Mouse (Mus musculus) retina, adult 2 months (tissue): ENCODE measurements around the gene Nat9.

ENCODE experiments used
- DNase-seq: peaks from one replicate; pipeline ENCODE4 v3.0.0-alpha.2; 2012; ENCODE audit warnings: low read depth, low spot score

Gene Nat9

GRCm38 (mm10) chr11:115215123-115215522, 27.5 kb upstream of the Nat9 start:
- DNase-seq: no peak

- no peak for DNase-seq
Observed at GRCm38 (mm10) chr11:115212116-115212515, 24.5 kb upstream of the Nat9 start.

- DNase-seq: no peak
Observed at GRCm38 (mm10) chr11:115209958-115210357, 22.3 kb upstream of the Nat9 start.

- no peak for DNase-seq
Observed at GRCm38 (mm10) chr11:115208776-115209732, 21.4 kb upstream of the Nat9 start.

- DNase-seq: no peak
Observed at GRCm38 (mm10) chr11:115208126-115208525, 20.5 kb upstream of the Nat9 start.

- no peak for DNase-seq
Observed at GRCm38 (mm10) chr11:115202756-115203155, 15.1 kb upstream of the Nat9 start.

- DNase-seq: peak; percentile 65
Observed at GRCm38 (mm10) chr11:115202316-115202715, 14.7 kb upstream of the Nat9 start.

- no peak for DNase-seq
Observed at GRCm38 (mm10) chr11:115200520-115200919, 12.9 kb upstream of the Nat9 start.

GRCm38 (mm10) chr11:115198932-115199384, 11.3 kb upstream of the Nat9 start:
- no peak for DNase-seq

- no peak for DNase-seq
Observed at GRCm38 (mm10) chr11:115197558-115197957, 9.9 kb upstream of the Nat9 start.

- no peak for DNase-seq
Observed at GRCm38 (mm10) chr11:115195933-115196332, 8.3 kb upstream of the Nat9 start.

GRCm38 (mm10) chr11:115194693-115195092, 7.0 kb upstream of the Nat9 start:
- no peak for DNase-seq

GRCm38 (mm10) chr11:115192180-115192579, 4.5 kb upstream of the Nat9 start:
- DNase-seq: no peak

GRCm38 (mm10) chr11:115189304-115189703, 1.6 kb upstream of the Nat9 start:
- no peak for DNase-seq

- no peak for DNase-seq
Observed at GRCm38 (mm10) chr11:115188539-115189231, 1.0 kb upstream of the Nat9 start.

- DNase-seq: peak; percentile 90
Observed at GRCm38 (mm10) chr11:115187224-115187639, 427 bp downstream of the Nat9 start, which contains the start of gene Tmem104. Gene Tmem104 (plus strand): TSS chr11:115187487.

GRCm38 (mm10) chr11:115184973-115185372, 2.7 kb downstream of the Nat9 start:
- DNase-seq: no peak

GRCm38 (mm10) chr11:115181913-115182638, 5.6 kb downstream of the Nat9 start:
- DNase-seq: peak; percentile 48

- DNase-seq: no peak
Observed at GRCm38 (mm10) chr11:115179881-115180280, 7.8 kb downstream of the Nat9 start.

- DNase-seq: no peak
Observed at GRCm38 (mm10) chr11:115179191-115179590, 8.5 kb downstream of the Nat9 start.

GRCm38 (mm10) chr11:115178766-115179165, 8.9 kb downstream of the Nat9 start:
- DNase-seq: no peak
